Mouse (Mus musculus): ENCODE measurements around the gene Smad6.

The Smad6 gene

DNA sequence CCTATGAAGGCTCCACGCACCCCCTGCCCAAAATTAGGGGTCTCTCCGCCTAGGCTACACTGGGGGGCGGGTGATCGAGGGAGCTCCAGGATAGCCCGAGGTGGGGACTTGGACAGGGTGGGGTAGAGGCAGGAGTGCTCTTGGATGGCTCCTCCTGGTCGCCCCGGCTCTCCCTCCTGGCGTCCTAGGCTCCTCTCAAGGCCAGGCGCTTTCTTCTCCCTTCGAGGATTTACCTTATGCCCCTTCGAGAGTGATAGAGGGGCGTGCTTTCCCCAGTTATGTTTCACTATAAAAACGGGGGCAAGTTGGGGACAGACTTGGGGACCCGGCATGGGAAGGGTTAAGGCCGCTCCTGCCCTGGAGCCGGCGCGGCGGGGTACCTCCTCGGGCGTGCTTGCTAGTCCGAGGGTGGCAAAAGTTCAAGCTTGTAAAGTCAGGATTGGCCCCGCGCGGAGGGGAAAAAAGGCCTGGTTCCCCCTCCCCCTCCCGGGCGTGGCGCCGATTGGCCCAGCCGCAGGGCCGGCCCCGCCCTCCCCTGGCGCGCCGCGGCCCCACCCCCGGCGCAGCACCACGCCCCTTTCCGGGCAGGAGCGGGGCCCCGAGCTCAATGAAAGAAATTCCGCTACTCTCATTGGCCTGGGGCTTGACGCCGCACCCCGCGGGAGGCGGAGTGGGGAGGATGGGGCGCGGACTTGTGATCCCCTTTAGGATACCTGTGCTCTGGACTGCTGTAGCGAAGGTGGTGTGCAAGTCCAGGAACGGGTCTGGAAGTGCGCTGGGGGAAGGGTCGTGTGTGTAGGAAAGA, 905 bp upstream of the Smad6 start:
- DNase-seq (ENCODE audit: low read depth, low spot score), result peak; percentile 95

- no peak for DNase-seq (ENCODE audit: low read depth, low spot score)
Observed at GRCm38 (mm10) chr9:64021319-64021850, 474 bp downstream of the Smad6 start.

GRCm38 (mm10) chr9:64020606-64021318, 1.1 kb downstream of the Smad6 start:
- peak; percentile 34 for DNase-seq (ENCODE audit: low read depth, low spot score)

- peak; percentile 41 for DNase-seq (ENCODE audit: low read depth, low spot score)
Observed at GRCm38 (mm10) chr9:64020171-64020605, 1.7 kb downstream of the Smad6 start.

DNA sequence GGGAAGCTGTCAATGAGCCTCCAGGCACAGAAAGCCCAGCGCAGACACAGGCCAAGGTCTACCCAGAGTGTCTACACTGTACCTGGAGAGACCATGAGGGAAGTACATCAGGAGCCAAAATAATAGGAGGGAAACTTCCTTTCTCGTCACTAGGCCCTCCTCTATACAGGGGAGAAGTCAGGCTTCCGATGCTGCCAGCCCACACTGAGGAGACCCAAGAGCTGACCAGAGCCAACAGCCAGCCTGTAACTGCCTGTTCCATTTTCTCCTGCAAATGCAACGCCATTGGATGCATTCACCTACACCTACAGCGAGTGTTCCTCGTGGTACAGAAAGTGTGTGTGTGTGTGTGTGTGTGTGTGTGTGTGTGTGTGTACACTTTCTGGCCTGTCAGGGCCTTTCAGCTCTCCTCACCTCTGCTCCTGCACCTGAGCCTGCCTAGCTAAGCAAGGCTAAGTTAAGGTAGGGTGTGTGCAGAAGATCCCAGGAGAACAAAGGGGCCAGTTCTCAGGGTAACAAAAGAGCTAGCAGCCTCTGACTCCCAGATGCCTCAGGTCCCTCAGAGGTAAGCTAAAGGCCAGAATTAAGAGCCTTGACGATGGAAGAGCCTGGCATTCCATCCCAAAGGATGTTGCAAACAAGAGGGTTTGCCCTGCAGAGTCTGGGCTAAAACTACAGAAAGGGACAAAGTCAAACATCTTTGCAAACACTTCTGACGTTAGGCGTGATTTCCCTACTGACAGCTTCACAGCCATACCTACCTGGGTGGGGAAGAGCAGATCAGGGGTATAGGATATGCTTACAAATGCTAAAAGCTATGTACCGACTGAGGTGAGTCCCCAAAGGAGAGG, 2.6 kb downstream of the Smad6 start:
- peak; percentile 4 for DNase-seq (ENCODE audit: low read depth, low spot score)

GRCm38 (mm10) chr9:64017861-64018793, 3.7 kb downstream of the Smad6 start:
- DNase-seq (ENCODE audit: low read depth, low spot score), result peak; percentile 20

DNA sequence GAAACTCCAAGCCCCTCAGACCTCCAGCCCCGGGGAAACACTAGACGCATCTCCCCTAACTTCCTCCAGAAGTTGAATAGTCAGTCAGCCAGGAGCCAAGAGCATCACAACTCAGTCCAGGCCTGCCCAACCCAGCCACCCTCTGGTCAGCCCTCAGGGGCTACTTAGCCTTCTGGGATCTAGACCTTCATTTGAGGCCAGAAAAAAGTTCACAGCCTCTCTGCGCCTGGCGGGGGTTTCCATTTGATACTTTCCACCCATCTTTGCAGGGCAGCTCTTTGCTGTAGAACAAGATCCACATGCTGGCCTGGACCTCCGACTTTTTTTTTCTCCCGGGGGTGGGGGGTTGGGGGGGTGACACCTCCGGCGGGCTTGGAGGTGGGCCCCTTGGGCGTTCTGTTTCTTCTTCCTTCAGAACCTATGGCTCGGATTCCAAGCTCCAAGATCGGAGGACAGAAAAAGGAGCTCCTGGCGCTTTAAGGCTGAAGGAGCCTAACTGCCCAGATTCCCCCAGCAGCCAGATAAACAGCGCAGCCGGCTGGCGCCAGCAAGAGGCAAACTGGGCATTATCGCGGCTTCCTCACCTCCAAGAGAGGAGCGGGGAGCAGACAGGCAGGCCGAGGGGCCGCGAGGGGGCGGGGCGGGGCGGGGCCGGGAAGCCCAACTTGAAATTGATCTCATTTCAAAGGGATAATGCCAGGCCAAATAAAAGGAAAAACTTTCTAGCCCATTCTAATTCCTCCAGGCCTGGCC, 5.0 kb downstream of the Smad6 start:
- DNase-seq (ENCODE audit: low read depth, low spot score), result no peak

GRCm38 (mm10) chr9:64016092-64016491, 5.8 kb downstream of the Smad6 start:
- DNase-seq (ENCODE audit: low read depth, low spot score), result no peak

DNA sequence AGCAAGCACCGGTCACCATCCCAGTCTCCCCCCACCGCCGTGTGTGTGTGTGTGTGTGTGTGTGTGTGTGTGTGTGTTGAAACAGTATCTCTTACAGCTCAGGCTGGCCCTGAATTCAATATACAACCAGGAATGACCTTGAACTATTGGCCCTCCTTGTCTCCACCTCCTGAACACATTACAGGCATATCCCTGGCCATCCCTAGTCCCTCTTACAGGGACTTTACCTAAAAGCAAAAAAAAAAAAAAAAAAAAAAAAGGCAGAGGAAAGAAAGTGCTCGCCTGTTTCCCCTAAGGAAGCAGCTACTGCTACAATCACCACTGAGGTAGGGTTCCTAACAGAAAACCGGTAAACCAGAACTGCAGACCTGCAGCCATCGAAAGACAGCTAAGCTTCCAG, 7.1 kb downstream of the Smad6 start:
- no peak for DNase-seq (ENCODE audit: low read depth, low spot score)

GRCm38 (mm10) chr9:64011356-64011755, 10.5 kb downstream of the Smad6 start:
- no peak for DNase-seq (ENCODE audit: low read depth, low spot score)

DNA sequence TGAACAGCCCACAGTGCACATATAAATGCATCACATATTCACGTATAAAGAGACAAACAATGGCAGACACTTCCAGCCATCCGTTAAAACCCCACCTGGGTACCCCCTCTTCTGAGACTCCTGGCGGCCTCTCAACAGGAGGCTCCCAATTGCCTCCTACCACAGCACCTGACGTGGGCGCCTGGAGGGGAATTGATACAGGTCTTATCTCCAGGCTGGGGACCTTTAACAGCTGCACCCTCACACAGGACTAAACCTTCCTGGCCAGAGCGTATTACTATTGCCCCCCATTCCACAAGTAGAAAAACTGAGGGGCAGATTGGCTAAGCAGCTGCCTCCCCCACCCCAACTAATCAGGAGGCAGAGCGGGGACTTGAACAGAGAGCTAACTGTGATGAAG, 18.9 kb downstream of the Smad6 start:
- no peak for DNase-seq (ENCODE audit: low read depth, low spot score)

DNA sequence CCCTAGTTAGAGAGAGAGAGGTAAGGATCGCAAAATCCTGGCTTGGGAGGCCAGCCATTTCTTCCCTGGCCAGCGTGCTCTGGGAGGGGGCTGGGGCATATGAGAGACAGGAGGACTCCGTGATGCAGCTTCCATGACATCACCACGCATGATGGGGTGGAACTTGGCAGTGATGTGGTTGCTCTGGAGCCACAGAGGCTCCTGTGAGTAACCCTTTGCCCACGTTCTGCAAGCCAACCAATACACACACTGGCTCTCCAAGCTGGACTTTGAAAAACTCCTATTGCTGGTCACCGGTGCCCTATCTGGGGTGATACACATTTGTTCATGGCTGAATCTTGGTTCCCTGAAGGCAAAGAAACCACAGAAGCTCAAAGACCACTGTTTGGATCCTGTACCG, 20.8 kb downstream of the Smad6 start:
- no peak for DNase-seq (ENCODE audit: low read depth, low spot score)

GRCm38 (mm10) chr9:64000085-64000484, 21.8 kb downstream of the Smad6 start:
- no peak for DNase-seq (ENCODE audit: low read depth, low spot score)

DNA sequence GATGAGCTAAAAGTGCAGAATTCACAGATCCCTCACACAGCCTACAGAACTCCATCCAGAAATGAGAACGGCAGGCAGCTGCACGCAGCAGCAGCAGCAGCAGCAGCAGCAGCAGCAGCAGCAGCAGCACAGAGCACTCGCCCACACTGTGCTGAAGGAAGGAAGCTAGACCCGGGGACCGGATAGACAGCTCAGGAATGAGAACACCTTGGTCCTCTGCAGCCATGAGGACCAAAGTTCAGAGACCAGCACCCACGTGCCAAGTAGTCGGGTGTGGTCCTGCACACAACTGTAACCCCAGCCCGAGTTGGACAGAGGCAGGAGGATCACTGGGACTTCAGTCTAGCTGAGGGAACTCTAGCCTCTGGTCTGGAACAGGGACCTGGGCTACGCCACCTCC, 22.7 kb downstream of the Smad6 start:
- no peak for DNase-seq (ENCODE audit: low read depth, low spot score)

DNA sequence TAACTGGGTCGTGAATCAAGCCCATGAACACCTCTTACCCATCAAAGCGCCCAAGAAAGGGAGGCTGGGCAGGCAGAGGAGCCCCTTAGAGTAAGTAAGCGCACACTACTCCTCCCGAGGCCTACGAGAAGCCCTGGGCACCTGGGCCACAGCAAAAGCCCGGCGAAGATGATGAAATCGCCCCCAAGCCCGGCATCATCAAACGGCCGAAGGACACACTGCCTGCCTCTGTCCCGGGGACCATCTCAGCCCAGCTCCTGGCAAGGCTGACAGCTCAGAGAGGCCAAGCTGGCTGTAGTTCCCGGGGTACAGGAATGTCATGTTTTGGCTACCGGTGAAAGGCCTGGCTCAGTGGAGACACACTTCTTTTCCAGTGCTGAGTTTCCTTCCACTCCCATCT, 23.8 kb downstream of the Smad6 start:
- no peak for DNase-seq (ENCODE audit: low read depth, low spot score)

- no peak for DNase-seq (ENCODE audit: low read depth, low spot score)
Observed at GRCm38 (mm10) chr9:63997439-63997838, 24.4 kb downstream of the Smad6 start.

- DNase-seq (ENCODE audit: low read depth, low spot score), result no peak
Observed at GRCm38 (mm10) chr9:63993256-63993655, 28.6 kb downstream of the Smad6 start.

- no peak for DNase-seq (ENCODE audit: low read depth, low spot score)
Observed at GRCm38 (mm10) chr9:63992761-63993160, 29.1 kb downstream of the Smad6 start.

- DNase-seq (ENCODE audit: low read depth, low spot score), result no peak
Observed at GRCm38 (mm10) chr9:63991193-63991592, 30.7 kb downstream of the Smad6 start.

GRCm38 (mm10) chr9:63989641-63990040, 32.2 kb downstream of the Smad6 start:
- peak; percentile 58 for DNase-seq (ENCODE audit: low read depth, low spot score)
